In the genomic region with DNA sequence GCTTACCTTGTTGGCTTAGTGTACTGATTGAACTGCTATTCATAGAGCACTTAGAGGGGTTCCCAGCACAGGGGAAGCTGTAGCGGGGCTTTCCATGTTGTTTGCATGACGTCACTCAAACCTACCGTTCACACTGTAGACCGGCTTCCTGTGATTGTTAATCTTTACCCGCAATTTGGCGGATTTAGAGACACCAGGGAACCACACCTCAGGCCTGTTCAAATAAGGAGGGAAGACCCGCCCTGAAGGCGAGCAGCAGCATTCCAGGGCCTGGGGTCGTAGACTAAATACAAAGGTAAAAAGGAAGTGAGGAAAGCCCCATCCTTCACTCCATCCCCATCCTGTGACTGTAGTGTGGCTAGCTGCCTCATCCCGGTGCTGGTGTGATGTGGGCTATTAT, we compare ENCODE assay signal across 22 mouse cellular contexts. TPM values are rescaled to one million over a fixed set of nuclear protein-coding genes. Genes with fewer than 3 reads are reported as not detected.
DNase-seq lines count a peak whose midpoint lies in the region; ATAC-seq and TF ChIP-seq lines count a peak whose summit lies in the region.
"Had no signal": no experiment of that assay in that cellular context is flagged by ENCODE, and none has a peak within 500 bp of the region (broad histone marks: within the 10 kb centered on the region; RNA-seq: fewer than 3 reads in every experiment).

No protein-coding gene starts in this region.

- H3K36me3 ChIP-seq in myocyte (ENCODE audit: control insufficient read depth, insufficient read depth): no peaks in the 10 kb centered on the region
- H3K36me3 ChIP-seq: embryonic facial prominence, embryonic 10.5 days; forebrain, embryonic 15.5 days; limb, embryonic 15.5 days had no signal

- H3K79me2 ChIP-seq in myocyte (ENCODE audit: control insufficient read depth, insufficient read depth): no peaks in the 10 kb centered on the region

- peak; percentile 50 to 56 for ATAC-seq in hematopoietic stem cell, adult 5-6 weeks (replicated peaks in 1 of 2; ENCODE audit: insufficient read depth in 1 of 2, low FRiP score in 2 of 2, low TSS enrichment in 1 of 2, low read depth in 1 of 2, poor library complexity in 2 of 2, severe bottlenecking in 2 of 2)
- ATAC-seq: forebrain, embryonic 15.5 days; hindbrain, postnatal 0 days; Patski had no signal

- no peak overlapping the region for H3K4me3 ChIP-seq in myocyte
- H3K4me3 ChIP-seq: embryonic facial prominence, embryonic 10.5 days; erythroblast, embryonic 14.5 days; forebrain, embryonic 15.5 days; limb, embryonic 15.5 days; megakaryocyte, embryonic 14.5 days had no signal

- TF ChIP-seq POLR2A in myocyte (IDR thresholded peaks at IDR 0.05; ENCODE audit: insufficient read length, low read depth): no peak

- DNase-seq in thymus, postnatal 0 days (ENCODE audit: low spot score): peak; percentile 7
- no peak for DNase-seq in thymus, postnatal 4 days
- DNase-seq in adrenal gland, postnatal 14 days: no peak
- no peak for DNase-seq in spleen, postnatal 10 days (ENCODE audit: low spot score in 2 of 2)
- no peak for DNase-seq in layer of hippocampus, adult 11-12 months (ENCODE audit: low spot score)
- DNase-seq: adrenal gland, adult 2 months; cerebellum, adult 9-10 months; right cerebral cortex, adult 18-20 months had no signal

- peak overlapping the region; percentile 64 for H3K4me2 ChIP-seq in myocyte (ENCODE audit: low read depth)
- H3K4me2 ChIP-seq: forebrain, embryonic 15.5 days; limb, embryonic 15.5 days had no signal

- H3ac ChIP-seq in myocyte (ENCODE audit: control insufficient read depth, insufficient read length): no peak overlapping the region

- H3K27me3 ChIP-seq in myocyte (ENCODE audit: control insufficient read depth, insufficient read depth, insufficient read length): no peaks in the 10 kb centered on the region
- H3K27me3 ChIP-seq: forebrain, embryonic 15.5 days; limb, embryonic 15.5 days; Patski had no signal

TF ChIP-seq in myocyte, 11 proteins besides CTCF, POLR2A, EP300 and RAD21:
- TF ChIP-seq POLR2AphosphoS2 (IDR thresholded peaks at IDR 0.05; ENCODE audit: insufficient read length, low read depth) (no peak), USF1 (IDR thresholded peaks at IDR 0.05; ENCODE audit: low read depth) (no peak), MYOD1 (IDR thresholded peaks at IDR 0.05; ENCODE audit: control insufficient read depth in 1 of 3, insufficient read length in 2 of 3, low read depth in 2 of 3) (no peak), MYOG (IDR thresholded peaks at IDR 0.05; ENCODE audit: control insufficient read depth in 1 of 3, insufficient read depth in 1 of 3, insufficient read length in 2 of 3, low read depth in 2 of 3) (no peak), SRF (IDR thresholded peaks at IDR 0.05; ENCODE audit: control insufficient read depth, insufficient read length, low read depth) (no peak), CEBPB (IDR thresholded peaks at IDR 0.05; ENCODE audit: insufficient read depth, poor library complexity, severe bottlenecking) (no peak), TCF12 (IDR thresholded peaks at IDR 0.05; ENCODE audit: insufficient read depth, poor library complexity, severe bottlenecking) (no peak), TCF3 (IDR thresholded peaks at IDR 0.05; ENCODE audit: insufficient read length, low read depth) (no peak), REST (IDR thresholded peaks at IDR 0.05; ENCODE audit: insufficient read depth, insufficient read length) (no peak), MAX (IDR thresholded peaks at IDR 0.05; ENCODE audit: low read depth) (no peak), E2F4 (IDR thresholded peaks at IDR 0.05; ENCODE audit: insufficient read depth) (no peak)
TF ChIP-seq in myocyte: peak in this region for 0.

RNA-seq across cellular contexts. Expression of a gene that starts 9.8 kb away (rescaled TPM):
- polyA plus RNA-seq in thymus, postnatal 0 days (2015; fragmentation: Nextera tagmentation; extraction: Ambion mirVana): not detected in 2 replicates
- not detected in 2 replicates for total RNA-seq in hematopoietic stem cell, adult 5-6 weeks (2017)
- polyA plus RNA-seq in myocyte (2012; fragmentation: generic; extraction: Trizol): not detected
- total RNA-seq in adrenal gland, postnatal 14 days (2021): not detected in 2 replicates
- total RNA-seq: adrenal gland, adult 2 months; gastrocnemius, adult 18-20 months; heart, postnatal 25 days; hindbrain, postnatal 0 days; layer of hippocampus, postnatal 10 days; left cerebral cortex, postnatal 14 days had no signal
- polyA plus RNA-seq: adrenal gland, adult 2 months; embryonic facial prominence, embryonic 10.5 days; erythroblast, embryonic 14.5 days; forebrain, embryonic 15.5 days; hindbrain, postnatal 0 days; limb, embryonic 15.5 days; lung, embryonic 16.5 days; Patski had no signal

RNA-seq across cellular contexts. Expression of a gene that starts 27.0 kb away (rescaled TPM):
- not detected in 2 replicates for polyA plus RNA-seq in thymus, postnatal 0 days (2015; fragmentation: Nextera tagmentation; extraction: Ambion mirVana)
- not detected in 2 replicates for total RNA-seq in hematopoietic stem cell, adult 5-6 weeks (2017)
- polyA plus RNA-seq in myocyte (2012; fragmentation: generic; extraction: Trizol): not detected
- not detected in 2 replicates for total RNA-seq in adrenal gland, postnatal 14 days (2021)
- total RNA-seq: adrenal gland, adult 2 months; gastrocnemius, adult 18-20 months; heart, postnatal 25 days; hindbrain, postnatal 0 days; layer of hippocampus, postnatal 10 days; left cerebral cortex, postnatal 14 days had no signal
- polyA plus RNA-seq: adrenal gland, adult 2 months; embryonic facial prominence, embryonic 10.5 days; erythroblast, embryonic 14.5 days; forebrain, embryonic 15.5 days; hindbrain, postnatal 0 days; limb, embryonic 15.5 days; lung, embryonic 16.5 days; Patski had no signal

RNA-seq across cellular contexts. Expression of a gene that starts 36.7 kb away (rescaled TPM):
- 13.7 and 14.9 TPM in 2 replicates for polyA plus RNA-seq in thymus, postnatal 0 days (2015; fragmentation: Nextera tagmentation; extraction: Ambion mirVana)
- 10.3 and 40.9 TPM in 2 replicates for total RNA-seq in hematopoietic stem cell, adult 5-6 weeks (2017)
- polyA plus RNA-seq in myocyte (2012; fragmentation: generic; extraction: Trizol): 19.5 TPM
- total RNA-seq in adrenal gland, postnatal 14 days (2021): 12.3 and 13.0 TPM in 2 replicates

RNA-seq across cellular contexts. Expression of a gene that starts 50.7 kb away (rescaled TPM):
- 373 and 381 TPM in 2 replicates for polyA plus RNA-seq in thymus, postnatal 0 days (2015; fragmentation: Nextera tagmentation; extraction: Ambion mirVana)
- total RNA-seq in hematopoietic stem cell, adult 5-6 weeks (2017): 71.6 and 116 TPM in 2 replicates
- 447 TPM for polyA plus RNA-seq in myocyte (2012; fragmentation: generic; extraction: Trizol)
- 132 and 135 TPM in 2 replicates for total RNA-seq in adrenal gland, postnatal 14 days (2021)
